Mouse (Mus musculus) kidney, postnatal 0 days (tissue): Measurements from ENCODE around the gene Dpp9. TPM values are rescaled to one million over a fixed set of nuclear protein-coding genes. Genes with fewer than 3 reads are reported as not detected.
A peak's percentile ranks its signal among the peaks of the same experiment; 100 is the strongest.

Source experiments
- ATAC-seq: fragments of 200-750 bp; cut with Nextera tagmentation; replicated peaks from 2 replicates; pipeline ENCODE4 v1.8.0; 2017; ENCODE audit warnings: low read depth, moderate number of reproducible peaks, moderate TSS enrichment, moderate library complexity; ENCODE audit not compliant: low FRiP score
- DNase-seq: peaks from one replicate; pipeline ENCODE4 v3.0.0-alpha.2; 2016; ENCODE audit warnings: low spot score
- H3K27ac ChIP-seq: fragments of 300-500 bp; sonication (generic); 2 replicates; pipeline ENCODE4 v1.5.1; 2014; ENCODE audit warnings: mild to moderate bottlenecking
- H3K27me3 ChIP-seq: fragments of 300-500 bp; sonication (generic); 2 replicates; pipeline ENCODE4 v1.6.1; 2014; ENCODE audit warnings: low read length, mixed read lengths; ENCODE audit not compliant: insufficient read depth
- H3K36me3 ChIP-seq: fragments of 300-500 bp; sonication (generic); 2 replicates; pipeline ENCODE4 v1.6.1; 2014; ENCODE audit warnings: low read length, mixed read lengths; ENCODE audit not compliant: insufficient read depth
- H3K4me1 ChIP-seq: fragments of 300-500 bp; sonication (generic); replicated peaks from 2 replicates; pipeline ENCODE4 v1.6.1; 2014; ENCODE audit warnings: antibody characterized with exemption, low read length, mixed read lengths; ENCODE audit not compliant: insufficient read depth
- H3K4me2 ChIP-seq: fragments of 300-500 bp; sonication (generic); 2 replicates; pipeline ENCODE4 v1.6.1; 2014; ENCODE audit warnings: mild to moderate bottlenecking, low read length, moderate library complexity, mixed read lengths
- H3K4me3 ChIP-seq: fragments of 300-500 bp; sonication (generic); replicated peaks from 2 replicates; pipeline ENCODE4 v1.5.1; 2014; ENCODE audit warnings: low read depth, low read length
- H3K9ac ChIP-seq: fragments of 300-500 bp; sonication (generic); 2 replicates; pipeline ENCODE4 v1.6.1; 2014; ENCODE audit warnings: low read depth, low read length
- H3K9me3 ChIP-seq: fragments of 300-500 bp; sonication (generic); replicated peaks from 2 replicates; pipeline ENCODE4 v1.6.1; 2016; ENCODE audit warnings: low read length, inconsistent platforms, mixed read lengths
- CTCF ChIP-seq: IDR thresholded peaks from 2 replicates; pipeline ENCODE4 v1.5.1; 2016; ENCODE audit warnings: antibody characterized with exemption, low read depth, mild to moderate bottlenecking, moderate library complexity
- WGBS: fragments of 180-500 bp; shearing (Covaris S2); extraction: QIAGEN DNeasy Blood & Tissue Kit; methylation state at CpG from one replicate; pipeline ENCODE4 v1.1.7; 2014; 5-methylcytosine and 5-hydroxymethylcytosine counted together
- polyA plus RNA-seq: library from polyadenylated mRNA; unstranded; fragments of >200 nt; fragmentation: Nextera tagmentation; extraction: Ambion mirVana; gene quantifications from 2 replicates; pipeline ENCODE4 v1.2.1, GENCODE M21; 2015

The Dpp9 gene
- polyA plus RNA-seq = 22.1 and 25.2 TPM in 2 replicates

GRCm38 (mm10) chr17:56218377-56219191 lies at the start of gene Dpp9:
Dpp9 (minus strand) TSS chr17:56218905.
- DNase-seq (peak; percentile 99), ATAC-seq (peak; percentile 100)
- WGBS = 0% methylated on average over 61 of the region's 78 CpGs
- Histone ChIP-seq H3K4me3 (peak within 1 kb of the TSS; percentile 75), H3K27ac (peak within 1 kb of the TSS; percentile 91), H3K4me2 (peak within 1 kb of the TSS; percentile 81), H3K9ac (peak within 1 kb of the TSS; percentile 78), H3K9me3 (no peaks in the 10 kb centered on the region), H3K27me3 (no peaks in the 10 kb centered on the region), H3K36me3 (no peaks in the 10 kb centered on the region), H3K4me1 (peaks cover 5% of the 10 kb centered on the region; the same call in 1 of the 2 replicates)
- peak; percentile 45 for TF ChIP-seq CTCF

DNA sequence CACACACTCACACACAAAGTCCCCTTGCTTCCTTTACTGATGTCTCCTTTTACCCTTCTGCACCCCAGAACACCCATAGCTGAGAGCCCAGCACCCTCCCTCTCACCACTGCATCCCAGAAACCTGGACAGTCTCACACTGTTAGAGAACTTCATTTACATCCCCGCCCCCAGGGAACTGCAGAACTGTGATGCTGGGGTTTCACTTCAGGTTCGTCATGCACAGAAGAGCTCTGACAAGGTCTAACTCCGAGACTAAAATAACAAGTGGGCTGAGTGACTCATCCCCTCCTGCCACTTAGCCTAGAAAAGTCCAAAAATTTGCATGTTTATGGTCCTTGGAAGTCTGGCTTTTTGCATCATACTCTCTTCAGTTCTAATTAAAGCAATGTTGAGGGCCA lies 47.6 kb upstream of the Dpp9 start:
- Histone ChIP-seq H3K4me1 (no peaks in the 10 kb centered on the region), H3K27ac (peak overlapping the region; percentile 13; the same call in 1 of the 2 replicates), H3K27me3 (no peaks in the 10 kb centered on the region), H3K4me2 (no peak overlapping the region), H3K9ac (no peak overlapping the region), H3K36me3 (peaks cover 7% of the 10 kb centered on the region), H3K9me3 (no peaks in the 10 kb centered on the region), H3K4me3 (no peak overlapping the region)
- ATAC-seq (0 out of 2 replicates have a peak, but pooled peaks have one; percentile 6), DNase-seq (no peak)
- TF ChIP-seq CTCF = no peak
- 42% methylated on average over 3 of the region's 3 CpGs for WGBS

GRCm38 (mm10) chr17:56265869-56266268 lies 47.2 kb upstream of the Dpp9 start:
- no peak for DNase-seq
- TF ChIP-seq CTCF = no peak
- 65% methylated on average over 3 of the region's 3 CpGs for WGBS
- Histone ChIP-seq H3K4me1 (no peaks in the 10 kb centered on the region), H3K4me3 (no peak overlapping the region), H3K36me3 (0 out of 2 replicates have a peak, but pooled peaks cover 7% of the 10 kb centered on the region), H3K4me2 (no peak overlapping the region), H3K27me3 (no peaks in the 10 kb centered on the region), H3K9ac (no peak overlapping the region), H3K9me3 (no peaks in the 10 kb centered on the region), H3K27ac (peak overlapping the region; percentile 13; the same call in 1 of the 2 replicates)
- no peak for ATAC-seq

GRCm38 (mm10) chr17:56265011-56265410 lies 46.3 kb upstream of the Dpp9 start:
- DNase-seq (no peak), ATAC-seq (no peak)
- H3K9ac ChIP-seq = no peak overlapping the region
- H3K27ac ChIP-seq = no peak overlapping the region
- H3K9me3 ChIP-seq = no peaks in the 10 kb centered on the region
- 94% methylated on average over 4 of the region's 4 CpGs for WGBS
- H3K36me3 ChIP-seq = peaks cover 16% of the 10 kb centered on the region; the same call in 1 of the 2 replicates
- 0 out of 2 replicates have a peak, but pooled peaks cover 4% of the 10 kb centered on the region for H3K4me1 ChIP-seq
- no peak for TF ChIP-seq CTCF
- H3K27me3 ChIP-seq = no peaks in the 10 kb centered on the region
- no peak overlapping the region for H3K4me3 ChIP-seq
- no peak overlapping the region for H3K4me2 ChIP-seq

GRCm38 (mm10) chr17:56264020-56264419 lies 45.3 kb upstream of the Dpp9 start:
- Histone ChIP-seq H3K36me3 (peaks cover 23% of the 10 kb centered on the region; the same call in 1 of the 2 replicates), H3K4me3 (no peak overlapping the region), H3K4me1 (0 out of 2 replicates have a peak, but pooled peaks cover 8% of the 10 kb centered on the region), H3K4me2 (no peak overlapping the region), H3K27ac (no peak overlapping the region), H3K27me3 (no peaks in the 10 kb centered on the region), H3K9ac (no peak overlapping the region), H3K9me3 (no peaks in the 10 kb centered on the region)
- peak; percentile 81 for TF ChIP-seq CTCF
- 23% methylated on average over 8 of the region's 8 CpGs for WGBS
- ATAC-seq (peak; percentile 52), DNase-seq (peak; percentile 82)

DNA sequence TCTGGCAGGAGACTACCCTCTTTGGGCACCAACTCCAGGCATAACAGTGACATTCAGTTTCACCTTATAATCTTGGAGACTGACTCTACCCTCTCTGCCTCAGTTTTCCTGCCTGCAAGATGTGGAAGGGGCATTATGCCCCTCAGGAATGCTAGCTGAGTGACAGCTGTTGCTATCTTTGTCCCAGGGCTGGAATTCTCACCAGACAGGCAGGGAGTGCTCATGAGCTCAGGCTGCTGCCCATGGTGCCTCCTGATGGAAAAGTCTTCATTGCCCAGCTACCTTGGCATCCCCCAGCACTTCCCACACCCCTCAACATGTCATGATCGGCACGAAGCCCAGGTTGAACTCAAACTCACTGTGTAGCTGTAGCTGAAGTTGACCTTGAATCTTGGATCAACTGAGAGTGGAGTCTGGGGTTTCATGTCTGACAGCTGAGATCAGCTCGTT lies 44.0 kb upstream of the Dpp9 start:
- Histone ChIP-seq H3K4me2 (no peak overlapping the region), H3K4me1 (peaks cover 14% of the 10 kb centered on the region; the same call in 1 of the 2 replicates), H3K4me3 (no peak overlapping the region), H3K36me3 (peaks cover 31% of the 10 kb centered on the region; the same call in 1 of the 2 replicates), H3K9me3 (no peaks in the 10 kb centered on the region), H3K9ac (no peak overlapping the region), H3K27ac (no peak overlapping the region), H3K27me3 (no peaks in the 10 kb centered on the region)
- 84% methylated on average over 3 of the region's 3 CpGs for WGBS
- DNase-seq = no peak
- TF ChIP-seq CTCF = no peak
- ATAC-seq = no peak
